Mouse (Mus musculus) CH12.LX (cell line): ENCODE measurements at regions not wholly inside any gene's neighbourhood (a gene's known extent, or its start where the extent isn't known, plus 50 kb on each side); places are given as distances from the start of the nearest gene placed in this dataset.
A peak's percentile ranks its signal among the peaks of the same experiment; 100 is the strongest.

Experiments used
- DNase-seq: peaks from one replicate; pipeline ENCODE4 v3.0.0-alpha.2; 2013; ENCODE audit errors: extremely low read depth
- H3K27ac ChIP-seq: 2 replicates; pipeline ENCODE4 v1.5.1; 2012; ENCODE audit warnings: low read depth, mild to moderate bottlenecking, control low read depth, moderate library complexity; ENCODE audit not compliant: insufficient read depth
- H3K27me3 ChIP-seq: replicated peaks from 2 replicates; pipeline ENCODE3; 2012; ENCODE audit warnings: inconsistent platforms
- H3K36me3 ChIP-seq, 2 experiments: replicated peaks in 1 of 2; 2 replicates each; pipeline versions ENCODE3 to v1.6.1; 2012; ENCODE audit warnings: inconsistent platforms in 1 of 2, low read length in 1 of 2, mild to moderate bottlenecking in 1 of 2, mixed read lengths in 1 of 2, moderate library complexity in 1 of 2; ENCODE audit not compliant: control insufficient read depth in 1 of 2, insufficient read depth in 1 of 2
- H3K4me1 ChIP-seq, 2 experiments: 2 replicates each; pipeline ENCODE4 v1.6.1; 2012; ENCODE audit warnings: inconsistent platforms in 1 of 2, moderate library complexity in 1 of 2; ENCODE audit not compliant: insufficient read depth in 2 of 2, control insufficient read depth in 1 of 2
- H3K4me2 ChIP-seq: 2 replicates; pipeline ENCODE4 v1.6.1; 2012; ENCODE audit warnings: low read depth, mild to moderate bottlenecking, control low read depth; ENCODE audit not compliant: poor library complexity, insufficient read depth, severe bottlenecking
- H3K4me3 ChIP-seq, 3 experiments: fragments of 150-350 bp in 1 of 3; sonication (generic) in 1 of 3; replicated peaks in 1 of 3; 2 replicates each; pipeline versions ENCODE3 to v1.5.1; 2011 to 2012; ENCODE audit warnings: low read depth in 2 of 3, low read length in 2 of 3, mild to moderate bottlenecking in 2 of 3, moderate library complexity in 2 of 3, control low read depth in 1 of 3, improper control_type of control experiment in 1 of 3, inconsistent platforms in 1 of 3, mixed read lengths in 1 of 3; ENCODE audit not compliant: poor library complexity in 1 of 3
- H3K79me2 ChIP-seq: replicated peaks from 2 replicates; pipeline ENCODE4 v1.6.1; 2012; ENCODE audit warnings: mild to moderate bottlenecking, moderate library complexity; ENCODE audit not compliant: control insufficient read depth, poor library complexity, insufficient read depth, severe bottlenecking; ENCODE audit errors: extremely low read depth
- H3K9ac ChIP-seq: 2 replicates; pipeline ENCODE4 v1.6.1; 2012; ENCODE audit warnings: low read depth, mild to moderate bottlenecking, control low read depth, moderate library complexity; ENCODE audit not compliant: insufficient read depth
- H3K9me3 ChIP-seq: replicated peaks from 2 replicates; pipeline ENCODE3; 2012; ENCODE audit warnings: low read length, inconsistent platforms, mixed read lengths
- CHD2 ChIP-seq: IDR thresholded peaks from 2 replicates; pipeline ENCODE4 v1.6.1; 2011; ENCODE audit warnings: low read length, improper control_type of control experiment
- CTCF ChIP-seq, 2 experiments: IDR thresholded peaks in 1 of 2; conservative IDR thresholded peaks in 1 of 2; 2 replicates each; pipeline ENCODE4 v1.5.1; 2011 to 2012; ENCODE audit warnings: low read depth in 2 of 2, low read length in 2 of 2, improper control_type of control experiment in 1 of 2, inconsistent platforms in 1 of 2, mild to moderate bottlenecking in 1 of 2, moderate library complexity in 1 of 2
- ELF1 ChIP-seq: IDR thresholded peaks from 2 replicates; pipeline ENCODE4 v1.6.1; 2014; ENCODE audit warnings: low read depth, mild to moderate bottlenecking, inconsistent platforms, low read length, improper control_type of control experiment
- EP300 ChIP-seq: IDR thresholded peaks from 2 replicates; pipeline ENCODE4 v1.6.1; 2011; ENCODE audit warnings: low read length, improper control_type of control experiment
- GABPA ChIP-seq: IDR thresholded peaks from 2 replicates; pipeline ENCODE4 v1.6.1; 2012; ENCODE audit warnings: low read depth, low read length, improper control_type of control experiment, inconsistent platforms; ENCODE audit not compliant: insufficient replicate concordance
- MAZ ChIP-seq: IDR thresholded peaks from 2 replicates; pipeline ENCODE4 v1.6.1; 2012; ENCODE audit warnings: low read depth, mild to moderate bottlenecking, inconsistent platforms, low read length, improper control_type of control experiment, moderate library complexity
- MEF2A ChIP-seq: IDR thresholded peaks from 2 replicates; pipeline ENCODE4 v1.6.1; 2014; ENCODE audit warnings: low read depth, mild to moderate bottlenecking, inconsistent platforms, low read length, improper control_type of control experiment, borderline replicate concordance
- NELFE ChIP-seq: IDR thresholded peaks from 2 replicates; pipeline ENCODE4 v1.6.1; 2011; ENCODE audit warnings: low read depth, low read length, improper control_type of control experiment
- NRF1 ChIP-seq: IDR thresholded peaks from 2 replicates; pipeline ENCODE4 v1.6.1; 2014; ENCODE audit warnings: low read depth, mild to moderate bottlenecking, inconsistent platforms, low read length, improper control_type of control experiment, moderate library complexity
- PAX5 ChIP-seq: IDR thresholded peaks from 2 replicates; pipeline ENCODE4 v1.6.1; 2012; ENCODE audit warnings: low read length, inconsistent platforms, mixed read lengths
- POLR2A ChIP-seq: IDR thresholded peaks from 2 replicates; pipeline ENCODE4 v1.6.1; 2011; ENCODE audit warnings: low read depth, mild to moderate bottlenecking, improper control_type of control experiment, low read length
- POLR2AphosphoS2 ChIP-seq: IDR thresholded peaks from 2 replicates; pipeline ENCODE4 v1.6.1; 2011; ENCODE audit warnings: low read depth, low read length, improper control_type of control experiment
- RAD21 ChIP-seq: IDR thresholded peaks from 2 replicates; pipeline ENCODE4 v1.6.1; 2011; ENCODE audit warnings: low read depth, mild to moderate bottlenecking, low read length, improper control_type of control experiment, moderate library complexity
- RCOR1 ChIP-seq: conservative IDR thresholded peaks from 2 replicates; pipeline ENCODE4 v1.6.1; 2012; ENCODE audit warnings: low read depth, mild to moderate bottlenecking, inconsistent platforms, low read length, improper control_type of control experiment
- SIN3A ChIP-seq: IDR thresholded peaks from 2 replicates; pipeline ENCODE4 v1.6.1; 2012; ENCODE audit warnings: low read length, improper control_type of control experiment, inconsistent platforms
- TBP ChIP-seq: conservative IDR thresholded peaks from 2 replicates; pipeline ENCODE4 v1.6.1; 2011; ENCODE audit warnings: low read depth, low read length, improper control_type of control experiment
- TCF12 ChIP-seq: IDR thresholded peaks from 2 replicates; pipeline ENCODE4 v1.6.1; 2014; ENCODE audit warnings: low read depth, mild to moderate bottlenecking, inconsistent platforms, low read length, improper control_type of control experiment
- UBTF ChIP-seq: IDR thresholded peaks from 2 replicates; pipeline ENCODE4 v1.6.1; 2012; ENCODE audit warnings: low read depth, mild to moderate bottlenecking, inconsistent platforms, low read length, improper control_type of control experiment, moderate library complexity
- USF2 ChIP-seq: conservative IDR thresholded peaks from 2 replicates; pipeline ENCODE4 v1.6.1; 2011; ENCODE audit warnings: low read depth, low read length, improper control_type of control experiment
- ZC3H11A ChIP-seq: IDR thresholded peaks from 2 replicates; pipeline ENCODE4 v1.6.1; 2012; ENCODE audit warnings: low read depth, mild to moderate bottlenecking, inconsistent platforms, low read length, improper control_type of control experiment
- ZMIZ1 ChIP-seq: IDR thresholded peaks from 2 replicates; pipeline ENCODE4 v1.6.1; 2012; ENCODE audit warnings: low read depth, mild to moderate bottlenecking, inconsistent platforms, low read length, improper control_type of control experiment
- ZNF384 ChIP-seq: IDR thresholded peaks from 2 replicates; pipeline ENCODE4 v1.6.1; 2012; ENCODE audit warnings: low read depth, low read length, improper control_type of control experiment, inconsistent platforms
- dilution Hi-C: fragments of 300-500 bp; cut with MboI; formaldehyde crosslinking; loops from 2 replicates; pipeline ENCODE4 v1.14.3; 2020; ENCODE audit warnings: low sequenced_read_pairs; ENCODE audit not compliant: extremely low pct_unique_long_range_greater_than_20kb, extremely low pct_ligation_motif_present
- in situ Hi-C: fragments of 300-500 bp; cut with MboI; formaldehyde crosslinking; loops from 3 replicates; pipeline ENCODE4 v1.14.3; 2019; ENCODE audit warnings: low sequenced_read_pairs, low pct_ligation_motif_present, low pct_unique_long_range_greater_than_20kb, mixed read lengths

DNA sequence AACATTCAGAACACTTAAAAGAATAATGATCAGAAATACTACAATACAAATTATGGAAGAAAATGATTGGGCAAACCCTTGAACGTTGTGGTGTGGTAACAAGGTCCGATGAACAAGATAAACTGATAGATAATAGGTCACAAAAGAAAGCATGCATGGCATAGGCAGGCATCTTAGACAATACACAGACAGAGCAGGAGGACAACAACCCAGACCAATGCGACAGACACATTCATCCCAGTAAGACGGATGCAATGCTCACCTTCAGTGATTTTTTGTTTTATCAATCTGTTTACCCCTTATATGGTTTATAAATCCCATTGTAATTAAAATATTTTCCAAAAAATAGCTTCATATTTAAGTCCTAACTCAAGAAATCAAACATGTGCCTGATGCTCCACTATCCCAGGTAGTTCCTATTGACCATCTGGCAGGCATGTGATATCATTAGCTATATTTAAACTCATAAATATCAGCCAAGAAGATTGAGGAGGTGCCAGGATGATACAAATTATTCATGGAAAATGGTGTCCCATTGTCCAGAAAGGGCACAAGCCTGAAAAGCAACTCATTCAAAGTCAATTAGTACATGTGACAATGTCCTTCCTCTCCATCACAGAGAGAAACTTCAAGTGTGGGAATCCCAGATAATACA lies 166.3 kb downstream of the Klf7 start:
- Histone ChIP-seq H3K4me2 (no peak overlapping the region), H3K9me3 (no peaks in the 10 kb centered on the region), H3K4me1 (no peaks in the 10 kb centered on the region), H3K27me3 (no peaks in the 10 kb centered on the region), H3K4me3 (no peak overlapping the region), H3K36me3 (no peaks in the 10 kb centered on the region), H3K27ac (no peak overlapping the region), H3K79me2 (no peaks in the 10 kb centered on the region), H3K9ac (no peak overlapping the region)
- TF ChIP-seq EP300 (no peak), USF2 (no peak), SIN3A (no peak), ZC3H11A (no peak), TBP (no peak), RAD21 (no peak), UBTF (no peak), ZMIZ1 (no peak), TCF12 (no peak), ELF1 (no peak), CTCF (conservative IDR thresholded peaks at IDR 0.05 in 1 of 2, IDR thresholded peaks at IDR 0.05 in 1 of 2; ENCODE audit: low read depth in 2 of 2, low read length in 2 of 2) (no peak), MEF2A (no peak), ZNF384 (no peak), PAX5 (no peak), NRF1 (no peak), RCOR1 (no peak), MAZ (no peak)
- dilution Hi-C loops = no loop called here
- in situ Hi-C loops = no loop called here
- DNase-seq = no peak

DNA sequence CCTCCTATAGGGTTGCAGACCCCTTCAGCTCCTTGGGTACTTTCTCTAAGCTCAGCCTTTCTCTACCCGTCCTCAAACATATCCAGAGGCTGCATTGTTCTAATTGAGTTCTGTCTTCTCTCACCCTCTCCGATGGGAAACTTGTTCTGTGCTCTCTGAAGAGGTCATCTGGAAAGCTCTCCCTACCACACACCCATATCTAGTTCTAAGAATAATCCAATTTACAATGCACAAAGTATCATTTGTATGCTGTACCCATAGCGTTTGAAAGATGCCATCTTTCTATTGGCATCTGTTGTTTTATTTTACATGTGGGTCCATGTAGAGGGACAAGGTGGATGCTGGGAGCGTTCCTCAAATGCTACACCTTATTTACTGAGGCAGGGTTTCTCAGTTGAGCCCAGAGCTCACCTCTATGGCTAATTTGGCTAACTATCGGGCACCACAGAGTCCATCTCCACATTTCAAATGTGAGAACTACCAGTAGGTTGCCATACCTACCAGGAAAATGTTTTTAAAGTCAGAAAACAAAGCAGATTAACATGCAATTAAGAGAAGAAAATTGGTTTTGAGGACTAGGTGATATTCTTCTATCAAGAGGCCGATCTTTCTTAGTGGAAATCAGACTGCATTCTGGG lies 167.1 kb downstream of the Klf7 start:
- Histone ChIP-seq H3K27me3 (no peaks in the 10 kb centered on the region), H3K27ac (no peak overlapping the region), H3K4me1 (no peaks in the 10 kb centered on the region), H3K4me3 (no peak overlapping the region), H3K79me2 (no peaks in the 10 kb centered on the region), H3K4me2 (no peak overlapping the region), H3K36me3 (no peaks in the 10 kb centered on the region), H3K9me3 (no peaks in the 10 kb centered on the region), H3K9ac (no peak overlapping the region)
- DNase-seq = no peak
- no peak for TF ChIP-seq CTCF (conservative IDR thresholded peaks at IDR 0.05 in 1 of 2, IDR thresholded peaks at IDR 0.05 in 1 of 2; ENCODE audit: low read depth in 2 of 2, low read length in 2 of 2)
- TF ChIP-seq NELFE = 0 out of 2 replicates have a peak, but pooled peaks have one; percentile 48
- peak; percentile 93 for TF ChIP-seq TBP
- TF ChIP-seq POLR2A = peak; percentile 62; the same call in 1 of the 2 replicates
- TF ChIP-seq MAZ = no peak
- TF ChIP-seq POLR2AphosphoS2 = peak; percentile 39; the same call in 1 of the 2 replicates
- no peak for TF ChIP-seq CHD2
- no peak for TF ChIP-seq GABPA
- TF ChIP-seq ZMIZ1 = peak; percentile 98
- in situ Hi-C loops = loop anchor here (5.0 kb wide), 1 partner anchor 492 kb away; no protein-coding TSS in a partner anchor
- dilution Hi-C loops = no loop called here
